Mouse (Mus musculus): Measurements from ENCODE around the gene Malrd1. TPM values are rescaled to one million over a fixed set of nuclear protein-coding genes. Genes with fewer than 3 reads are reported as not detected.

The Malrd1 gene
- 0.01 and 0.02 TPM in 2 replicates for polyA plus RNA-seq (2015; fragmentation: Nextera tagmentation; extraction: Ambion mirVana)

DNA sequence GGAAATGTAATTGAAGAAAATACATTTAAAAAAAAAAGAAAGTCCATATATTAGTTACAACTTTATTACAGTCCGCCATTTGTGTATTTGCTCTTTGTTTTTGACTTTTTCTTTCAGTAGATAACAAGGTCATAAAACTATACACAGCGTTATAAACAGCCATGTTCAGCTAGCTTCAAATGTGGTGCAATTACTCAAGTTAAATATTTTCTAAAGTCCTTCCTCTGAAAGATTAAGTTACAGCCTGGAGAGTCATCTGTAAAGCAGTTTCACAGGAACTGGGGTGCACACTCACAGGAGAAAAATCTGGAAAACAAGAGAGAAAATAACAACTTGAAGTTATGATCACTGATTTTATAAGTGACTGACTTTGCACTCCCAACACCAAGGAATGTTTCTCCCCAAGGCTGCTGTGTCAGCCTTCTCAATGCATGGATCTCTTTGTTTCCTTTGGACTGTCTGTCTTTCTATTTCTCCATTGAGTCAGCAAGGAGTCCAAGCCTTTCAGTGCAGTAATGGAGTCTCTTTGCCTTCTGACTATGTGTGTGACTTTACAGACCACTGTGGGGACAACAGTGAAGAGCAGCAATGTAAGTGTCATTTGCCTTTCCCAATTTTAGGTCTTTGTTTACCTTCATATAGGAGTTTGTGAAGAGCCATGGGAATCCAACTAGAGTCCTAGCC is at the start of gene Malrd1:
Malrd1 (plus strand) TSS at position 239 of the 684 bp plus-strand sequence.
- WGBS = 70% methylated on average over 2 of the region's 2 CpGs
- H3K27ac ChIP-seq (replicated peaks) = no peak within 1 kb of the TSS
- no peak within 1 kb of the TSS for H3K4me2 ChIP-seq (replicated peaks; ENCODE audit: low read depth)
- no peak for TF ChIP-seq CTCF (IDR thresholded peaks at IDR 0.05; ENCODE audit: low read depth)
- no peak for TF ChIP-seq EP300 (optimal IDR thresholded peaks at IDR 0.05)
- DNase-seq (ENCODE audit: low spot score) (no peak), ATAC-seq (ENCODE audit: low FRiP score, low TSS enrichment) (no peak)
- H3K4me1 ChIP-seq (replicated peaks; ENCODE audit: control insufficient read depth, insufficient read depth) = no peaks in the 10 kb centered on the region
- no peaks in the 10 kb centered on the region for H3K36me3 ChIP-seq (ENCODE audit: control insufficient read depth, insufficient read depth, low read length)
- no peaks in the 10 kb centered on the region for H3K9me3 ChIP-seq (ENCODE audit: control insufficient read depth, low read length)
- no peak within 1 kb of the TSS for H3K4me3 ChIP-seq (ENCODE audit: low read depth, low read length)
- H3K9ac ChIP-seq (ENCODE audit: low read length) = no peak within 1 kb of the TSS
- no peaks in the 10 kb centered on the region for H3K27me3 ChIP-seq (ENCODE audit: control insufficient read depth, insufficient read depth, low read length)

DNA sequence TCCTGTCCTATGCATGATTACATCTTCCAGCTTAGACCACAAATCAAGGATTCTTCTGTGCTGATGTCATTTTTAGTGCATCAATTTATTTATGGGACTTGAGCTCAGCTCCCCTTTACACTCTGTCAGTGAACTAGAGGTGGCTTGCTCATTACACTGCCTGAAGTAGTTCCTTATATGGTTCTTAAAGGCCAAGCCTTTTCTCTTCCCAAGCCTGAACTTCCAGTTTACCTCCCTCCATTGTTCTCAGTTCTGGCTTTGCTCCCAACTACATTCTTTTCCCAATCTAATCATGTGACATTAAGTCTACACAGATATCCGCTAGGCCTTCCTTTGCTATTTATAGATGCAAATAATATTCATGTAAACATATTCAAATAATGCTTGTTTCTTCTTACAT is 12.4 kb downstream of the Malrd1 start:
- 33% methylated on average over 1 of the region's 1 CpGs for WGBS
- Histone ChIP-seq H3K9ac (ENCODE audit: low read length) (no peak overlapping the region), H3K27me3 (ENCODE audit: control insufficient read depth, insufficient read depth, low read length) (no peaks in the 10 kb centered on the region), H3K36me3 (ENCODE audit: control insufficient read depth, insufficient read depth, low read length) (no peaks in the 10 kb centered on the region), H3K4me1 (replicated peaks; ENCODE audit: control insufficient read depth, insufficient read depth) (no peaks in the 10 kb centered on the region), H3K27ac (replicated peaks) (no peak overlapping the region), H3K4me2 (replicated peaks; ENCODE audit: low read depth) (no peak overlapping the region), H3K4me3 (ENCODE audit: low read depth, low read length) (no peak overlapping the region), H3K9me3 (ENCODE audit: control insufficient read depth, low read length) (no peaks in the 10 kb centered on the region)
- ATAC-seq (ENCODE audit: low FRiP score, low TSS enrichment) = peak; percentile 54
- no peak for DNase-seq (ENCODE audit: low spot score)
- TF ChIP-seq EP300 (optimal IDR thresholded peaks at IDR 0.05) (no peak), CTCF (IDR thresholded peaks at IDR 0.05; ENCODE audit: low read depth) (no peak)

DNA sequence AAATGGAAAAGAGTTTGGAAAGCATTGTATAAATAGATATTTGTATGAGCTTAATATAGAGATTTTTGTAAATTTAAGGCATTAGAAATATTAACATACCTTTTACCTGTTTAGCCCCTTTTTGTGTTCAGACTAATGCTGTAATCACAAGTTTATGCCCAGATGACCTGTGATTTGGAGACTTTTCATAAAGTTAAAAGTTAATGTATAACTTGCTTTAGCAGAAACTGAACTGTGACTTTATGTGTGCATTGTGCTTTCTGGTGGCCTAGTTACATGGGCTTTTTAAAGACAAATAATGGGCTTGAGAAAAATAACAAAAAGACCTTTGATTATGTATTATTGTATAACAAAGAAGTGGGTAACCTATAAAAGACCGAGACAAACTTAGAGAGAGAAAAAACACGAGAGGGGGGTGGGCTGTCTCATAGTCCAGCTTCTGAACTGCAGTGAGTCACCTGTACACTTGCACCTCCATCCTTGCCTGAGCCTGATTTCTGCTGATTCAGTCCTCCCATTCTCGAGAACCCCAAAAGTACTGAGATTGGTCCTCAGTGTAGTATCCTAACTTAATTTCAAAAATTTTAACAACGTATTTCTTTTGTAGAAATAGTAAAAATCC is 87.2 kb downstream of the Malrd1 start:
- H3K9me3 ChIP-seq (ENCODE audit: control insufficient read depth, low read length) = no peaks in the 10 kb centered on the region
- no peak overlapping the region for H3K4me3 ChIP-seq (ENCODE audit: low read depth, low read length)
- no peak overlapping the region for H3K27ac ChIP-seq (replicated peaks)
- H3K4me1 ChIP-seq (replicated peaks; ENCODE audit: control insufficient read depth, insufficient read depth) = no peaks in the 10 kb centered on the region
- WGBS = 46% methylated on average over 4 of the region's 4 CpGs
- H3K36me3 ChIP-seq (ENCODE audit: control insufficient read depth, insufficient read depth, low read length) = no peaks in the 10 kb centered on the region
- DNase-seq (ENCODE audit: low spot score) (no peak), ATAC-seq (ENCODE audit: low FRiP score, low TSS enrichment) (no peak)
- no peak overlapping the region for H3K4me2 ChIP-seq (replicated peaks; ENCODE audit: low read depth)
- TF ChIP-seq EP300 (optimal IDR thresholded peaks at IDR 0.05) = no peak
- TF ChIP-seq CTCF (IDR thresholded peaks at IDR 0.05; ENCODE audit: low read depth) = no peak
- no peak overlapping the region for H3K9ac ChIP-seq (ENCODE audit: low read length)
- H3K27me3 ChIP-seq (ENCODE audit: control insufficient read depth, insufficient read depth, low read length) = no peaks in the 10 kb centered on the region

DNA sequence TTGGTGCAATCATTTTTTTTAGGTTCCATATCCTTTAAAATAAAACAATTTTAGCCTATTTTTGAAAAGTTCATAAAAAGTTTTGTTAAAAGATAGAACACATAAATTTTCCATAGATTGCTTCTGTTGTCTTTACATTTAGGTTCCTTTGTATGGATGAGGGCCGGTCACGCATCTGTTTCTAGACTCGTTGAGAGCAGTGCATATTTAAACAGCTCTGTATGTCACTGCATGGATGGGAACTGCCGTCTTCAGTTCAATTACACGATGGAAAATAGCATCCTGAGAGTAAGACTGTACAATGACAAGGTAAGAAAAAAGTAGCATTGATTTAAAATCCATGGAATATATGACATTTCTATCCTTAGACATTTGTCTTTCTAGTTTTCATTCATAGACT is 87.7 kb downstream of the Malrd1 start:
- TF ChIP-seq CTCF (IDR thresholded peaks at IDR 0.05; ENCODE audit: low read depth) (no peak), EP300 (optimal IDR thresholded peaks at IDR 0.05) (no peak)
- WGBS = 62% methylated on average over 5 of the region's 5 CpGs
- Histone ChIP-seq H3K27me3 (ENCODE audit: control insufficient read depth, insufficient read depth, low read length) (no peaks in the 10 kb centered on the region), H3K4me1 (replicated peaks; ENCODE audit: control insufficient read depth, insufficient read depth) (no peaks in the 10 kb centered on the region), H3K4me3 (ENCODE audit: low read depth, low read length) (no peak overlapping the region), H3K9ac (ENCODE audit: low read length) (no peak overlapping the region), H3K36me3 (ENCODE audit: control insufficient read depth, insufficient read depth, low read length) (no peaks in the 10 kb centered on the region), H3K27ac (replicated peaks) (no peak overlapping the region), H3K9me3 (ENCODE audit: control insufficient read depth, low read length) (no peaks in the 10 kb centered on the region), H3K4me2 (replicated peaks; ENCODE audit: low read depth) (no peak overlapping the region)
- ATAC-seq (ENCODE audit: low FRiP score, low TSS enrichment) (no peak), DNase-seq (ENCODE audit: low spot score) (no peak)

DNA sequence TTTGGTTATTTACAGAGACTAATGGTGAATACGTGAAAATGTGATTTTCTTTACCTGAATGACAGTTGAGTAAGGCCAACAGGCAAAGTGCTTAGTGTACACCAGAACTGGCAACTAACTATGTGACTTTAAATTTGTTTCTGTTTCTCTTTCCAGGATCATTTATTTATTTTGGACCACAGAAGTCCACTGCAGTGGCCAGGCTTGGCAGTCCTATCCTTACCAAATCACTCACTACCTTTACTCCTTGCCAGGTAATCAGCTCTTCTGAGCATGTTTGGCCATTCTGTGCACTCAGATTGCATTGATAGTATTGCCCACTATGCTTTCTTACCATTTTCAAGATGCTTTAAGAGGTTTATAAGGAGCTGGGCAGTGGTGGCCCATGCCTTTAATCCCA is 109.5 kb downstream of the Malrd1 start:
- H3K27ac ChIP-seq (replicated peaks) = no peak overlapping the region
- TF ChIP-seq CTCF (IDR thresholded peaks at IDR 0.05; ENCODE audit: low read depth) = no peak
- TF ChIP-seq EP300 (optimal IDR thresholded peaks at IDR 0.05) = no peak
- WGBS = 72% methylated on average over 1 of the region's 1 CpGs
- no peaks in the 10 kb centered on the region for H3K36me3 ChIP-seq (ENCODE audit: control insufficient read depth, insufficient read depth, low read length)
- ATAC-seq (ENCODE audit: low FRiP score, low TSS enrichment) (no peak), DNase-seq (ENCODE audit: low spot score) (no peak)
- no peaks in the 10 kb centered on the region for H3K9me3 ChIP-seq (ENCODE audit: control insufficient read depth, low read length)
- no peak overlapping the region for H3K4me2 ChIP-seq (replicated peaks; ENCODE audit: low read depth)
- H3K4me1 ChIP-seq (replicated peaks; ENCODE audit: control insufficient read depth, insufficient read depth) = no peaks in the 10 kb centered on the region
- H3K27me3 ChIP-seq (ENCODE audit: control insufficient read depth, insufficient read depth, low read length) = no peaks in the 10 kb centered on the region
- H3K4me3 ChIP-seq (ENCODE audit: low read depth, low read length) = no peak overlapping the region
- no peak overlapping the region for H3K9ac ChIP-seq (ENCODE audit: low read length)

DNA sequence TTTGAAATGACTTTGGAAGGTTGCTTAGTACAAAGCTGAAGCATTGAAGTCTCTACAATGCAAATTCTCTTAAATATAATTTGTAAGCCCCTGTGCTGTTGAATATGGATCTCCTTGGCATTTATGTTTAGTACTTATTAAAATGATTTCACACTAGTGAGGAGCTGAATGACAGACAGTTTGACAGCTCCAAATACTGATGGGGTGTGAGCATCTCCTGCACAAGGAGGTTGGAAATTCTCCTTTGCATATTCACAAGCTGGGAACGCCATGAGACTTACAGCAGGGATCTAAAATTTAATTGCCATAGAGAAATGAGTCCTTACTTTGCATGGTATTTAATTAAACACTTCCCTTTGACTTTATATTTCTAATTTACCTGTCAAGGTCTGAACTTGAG is 117.6 kb downstream of the Malrd1 start:
- TF ChIP-seq EP300 (optimal IDR thresholded peaks at IDR 0.05) (no peak), CTCF (IDR thresholded peaks at IDR 0.05; ENCODE audit: low read depth) (no peak)
- H3K9me3 ChIP-seq (ENCODE audit: control insufficient read depth, low read length) = no peaks in the 10 kb centered on the region
- H3K36me3 ChIP-seq (ENCODE audit: control insufficient read depth, insufficient read depth, low read length) = no peaks in the 10 kb centered on the region
- H3K4me2 ChIP-seq (replicated peaks; ENCODE audit: low read depth) = no peak overlapping the region
- no peak for DNase-seq (ENCODE audit: low spot score)
- no peak for ATAC-seq (ENCODE audit: low FRiP score, low TSS enrichment)
- WGBS = 81% methylated on average over 1 of the region's 1 CpGs
- H3K4me1 ChIP-seq (replicated peaks; ENCODE audit: control insufficient read depth, insufficient read depth) = no peaks in the 10 kb centered on the region
- H3K27me3 ChIP-seq (ENCODE audit: control insufficient read depth, insufficient read depth, low read length) = no peaks in the 10 kb centered on the region
- no peak overlapping the region for H3K27ac ChIP-seq (replicated peaks)
- H3K4me3 ChIP-seq (ENCODE audit: low read depth, low read length) = no peak overlapping the region
- no peak overlapping the region for H3K9ac ChIP-seq (ENCODE audit: low read length)
